ENCODE assay signal across 16 mouse cellular contexts in genomic region chr14:32381619-32382018, GRCm38 (mm10). TPM values are rescaled to one million over a fixed set of nuclear protein-coding genes. Genes with fewer than 3 reads are reported as not detected.
A peak's percentile ranks its signal among the peaks of the same experiment; 100 is the strongest.
DNase-seq lines count a peak whose midpoint lies in the region; ATAC-seq and TF ChIP-seq lines count a peak whose summit lies in the region.
"Had no signal": no experiment of that assay in that cellular context is flagged by ENCODE, and none has a peak within 500 bp of the region (broad histone marks: within the 10 kb centered on the region; RNA-seq: fewer than 3 reads in every experiment).

No protein-coding gene starts in this region.

- H3K4me1 ChIP-seq in forebrain, embryonic 13.5 days, result peaks cover 24% of the 10 kb centered on the region
- H3K4me1 ChIP-seq in forebrain, embryonic 11.5 days (replicated peaks; ENCODE audit: control insufficient read depth, insufficient read depth, low read length), result peaks cover 6% of the 10 kb centered on the region; the same call in 1 of the 2 replicates
- 0 out of 2 replicates have a peak, but pooled peaks cover 5% of the 10 kb centered on the region for H3K4me1 ChIP-seq in kidney, embryonic 16.5 days (ENCODE audit: insufficient read depth, low read length)
- H3K4me1 ChIP-seq in cerebellum, adult 2 months (ENCODE audit: control insufficient read depth, insufficient read depth, low read length), result peaks cover 4% of the 10 kb centered on the region; the same call in 1 of the 2 replicates
- peaks cover 18% of the 10 kb centered on the region for H3K4me1 ChIP-seq in hindbrain, embryonic 16.5 days (ENCODE audit: control insufficient read depth, insufficient read depth, low read depth, low read length)

- H3K4me3 ChIP-seq in forebrain, embryonic 13.5 days, result no peak overlapping the region
- H3K4me3 ChIP-seq in forebrain, embryonic 11.5 days (ENCODE audit: low read depth, low read length), result no peak overlapping the region
- no peak overlapping the region for H3K4me3 ChIP-seq in kidney, embryonic 16.5 days (ENCODE audit: low read length)
- peak overlapping the region; percentile 10 for H3K4me3 ChIP-seq in cerebellum, adult 2 months (replicated peaks; ENCODE audit: insufficient read depth, low read depth, low read length)
- H3K4me3 ChIP-seq in hindbrain, embryonic 16.5 days (ENCODE audit: low read length), result no peak overlapping the region
- H3K4me3 ChIP-seq: embryonic facial prominence, embryonic 15.5 days; gastrocnemius, adult 2 months had no signal

- no peaks in the 10 kb centered on the region for H3K36me3 ChIP-seq in forebrain, embryonic 13.5 days (ENCODE audit: poor library complexity, severe bottlenecking)
- no peaks in the 10 kb centered on the region for H3K36me3 ChIP-seq in forebrain, embryonic 11.5 days (ENCODE audit: control insufficient read depth, insufficient read depth, low read length)
- H3K36me3 ChIP-seq in kidney, embryonic 16.5 days (ENCODE audit: insufficient read depth, low read length), result no peaks in the 10 kb centered on the region
- no peaks in the 10 kb centered on the region for H3K36me3 ChIP-seq in hindbrain, embryonic 16.5 days (ENCODE audit: control insufficient read depth, insufficient read depth, low read length)
- H3K36me3 ChIP-seq: embryonic facial prominence, embryonic 15.5 days had no signal

- no peak overlapping the region for H3K27ac ChIP-seq in forebrain, embryonic 13.5 days
- H3K27ac ChIP-seq in forebrain, embryonic 11.5 days (ENCODE audit: low read depth, low read length), result no peak overlapping the region
- no peak overlapping the region for H3K27ac ChIP-seq in kidney, embryonic 16.5 days (ENCODE audit: low read length)
- no peak overlapping the region for H3K27ac ChIP-seq in cerebellum, adult 2 months (ENCODE audit: insufficient read depth, low read length)
- H3K27ac ChIP-seq in hindbrain, embryonic 16.5 days (ENCODE audit: low read depth, low read length), result no peak overlapping the region
- H3K27ac ChIP-seq: embryonic facial prominence, embryonic 15.5 days; gastrocnemius, adult 2 months had no signal

- WGBS in forebrain, embryonic 13.5 days, result 47% methylated on average over 15 of the region's 15 CpGs
- 64% methylated on average over 15 of the region's 15 CpGs for WGBS in forebrain, embryonic 11.5 days
- WGBS in kidney, embryonic 16.5 days, result 39% methylated on average over 15 of the region's 15 CpGs
- WGBS in cerebellum, adult 2 months, result 16% methylated on average over 15 of the region's 15 CpGs
- 35% methylated on average over 15 of the region's 15 CpGs for WGBS in hindbrain, embryonic 16.5 days

- ATAC-seq in forebrain, embryonic 13.5 days, result peak; percentile 43; the same call in 1 of the 2 replicates
- no peak for ATAC-seq in forebrain, embryonic 11.5 days (replicated peaks; ENCODE audit: low FRiP score)
- ATAC-seq in kidney, embryonic 16.5 days (ENCODE audit: low FRiP score, low TSS enrichment), result no peak
- ATAC-seq in hindbrain, embryonic 16.5 days, result no peak
- no peak for ATAC-seq in megakaryocyte, adult 5-6 weeks (ENCODE audit: poor library complexity, severe bottlenecking)
- ATAC-seq: inflammation-experienced regulatory T-cells, adult 6 months had no signal

- DNase-seq in forebrain, embryonic 11.5 days (ENCODE audit: low spot score), result no peak
- peak; percentile 6 for DNase-seq in kidney, postnatal 10 days
- peak; percentile 12 to 15 for DNase-seq in cerebellum, adult 2 months
- DNase-seq in MN1 (ENCODE audit: low spot score), result no peak
- DNase-seq: gastrocnemius, adult 2 months; kidney, postnatal 25 days had no signal

- TF ChIP-seq CTCF in cerebellum, adult 2 months (IDR thresholded peaks at IDR 0.05; ENCODE audit: borderline replicate concordance, insufficient read depth, low read depth, low read length), result no peak

- H3K9ac ChIP-seq in forebrain, embryonic 13.5 days, result no peak overlapping the region
- no peak overlapping the region for H3K9ac ChIP-seq in forebrain, embryonic 11.5 days (ENCODE audit: low read length)
- H3K9ac ChIP-seq in kidney, embryonic 16.5 days (replicated peaks; ENCODE audit: low read length), result no peak overlapping the region
- no peak overlapping the region for H3K9ac ChIP-seq in hindbrain, embryonic 16.5 days (ENCODE audit: low read depth, low read length)
- H3K9ac ChIP-seq: embryonic facial prominence, embryonic 15.5 days had no signal

- no peaks in the 10 kb centered on the region for H3K9me3 ChIP-seq in forebrain, embryonic 13.5 days (replicated peaks)
- no peaks in the 10 kb centered on the region for H3K9me3 ChIP-seq in forebrain, embryonic 11.5 days (ENCODE audit: control insufficient read depth, low read length)
- no peaks in the 10 kb centered on the region for H3K9me3 ChIP-seq in kidney, embryonic 16.5 days (ENCODE audit: low read length)
- no peaks in the 10 kb centered on the region for H3K9me3 ChIP-seq in hindbrain, embryonic 16.5 days (ENCODE audit: control insufficient read depth, low read length)
- H3K9me3 ChIP-seq: embryonic facial prominence, embryonic 15.5 days had no signal

- H3K27me3 ChIP-seq in forebrain, embryonic 13.5 days, result peaks cover 50% of the 10 kb centered on the region
- H3K27me3 ChIP-seq in forebrain, embryonic 11.5 days (ENCODE audit: control insufficient read depth, insufficient read depth, low read length), result peaks cover 15% of the 10 kb centered on the region
- H3K27me3 ChIP-seq in kidney, embryonic 16.5 days (ENCODE audit: insufficient read depth, low read length), result peaks cover 24% of the 10 kb centered on the region
- H3K27me3 ChIP-seq in cerebellum, adult 2 months (ENCODE audit: control insufficient read depth, insufficient read depth, low read length), result no peaks in the 10 kb centered on the region; the same call in 1 of the 2 replicates
- H3K27me3 ChIP-seq in hindbrain, embryonic 16.5 days (replicated peaks; ENCODE audit: control insufficient read depth, insufficient read depth, low read length), result no peaks in the 10 kb centered on the region

- peak overlapping the region; percentile 24 for H3K4me2 ChIP-seq in forebrain, embryonic 13.5 days
- no peak overlapping the region for H3K4me2 ChIP-seq in forebrain, embryonic 11.5 days (ENCODE audit: low read depth, low read length, severe bottlenecking)
- no peak overlapping the region for H3K4me2 ChIP-seq in kidney, embryonic 16.5 days (replicated peaks; ENCODE audit: low read depth, low read length)
- peak overlapping the region; percentile 35 for H3K4me2 ChIP-seq in hindbrain, embryonic 16.5 days (ENCODE audit: low read length)
- H3K4me2 ChIP-seq: embryonic facial prominence, embryonic 15.5 days had no signal

- TF ChIP-seq POLR2A in cerebellum, adult 2 months (IDR thresholded peaks at IDR 0.05; ENCODE audit: borderline replicate concordance, insufficient read depth, low read length), result no peak

RNA-seq across cellular contexts. Expression of gene 1700024G13Rik, which starts 6.6 kb away (rescaled TPM):
- polyA plus RNA-seq in forebrain, embryonic 13.5 days (2015; fragmentation: Nextera tagmentation; extraction: Ambion mirVana), result 0.50 and 0.74 TPM in 2 replicates
- not detected in 2 replicates for polyA plus RNA-seq in forebrain, embryonic 11.5 days (2014; fragmentation: Nextera tagmentation; extraction: Ambion mirVana)
- not detected in 2 replicates for polyA plus RNA-seq in kidney, embryonic 16.5 days (2015; fragmentation: Nextera tagmentation; extraction: Ambion mirVana)
- polyA plus RNA-seq in cerebellum, adult 2 months (2012; rRNA removed), result 0.52 and 0.71 TPM in 2 replicates
- 0.74 and 0.95 TPM in 2 replicates for polyA plus RNA-seq in hindbrain, embryonic 16.5 days (2015; fragmentation: Nextera tagmentation; extraction: Ambion mirVana)
- not detected in 2 replicates for total RNA-seq in megakaryocyte, adult 5-6 weeks (2015)
- total RNA-seq in megakaryocyte, adult 5-6 weeks (2017), result not detected in 2 replicates
- total RNA-seq: adrenal gland, adult 18-20 months; gastrocnemius, adult 2 months; megakaryocyte progenitor cell, adult 5-6 weeks; neutrophil, adult 5-6 weeks had no signal
- polyA plus RNA-seq: inflammation-experienced regulatory T-cells, adult 6 months; liver, embryonic 16.5 days had no signal

RNA-seq across cellular contexts. Expression of gene Ogdhl, which starts 59.8 kb away (rescaled TPM):
- polyA plus RNA-seq in forebrain, embryonic 13.5 days (2015; fragmentation: Nextera tagmentation; extraction: Ambion mirVana), result 20.3 and 21.7 TPM in 2 replicates
- 18.3 and 18.8 TPM in 2 replicates for polyA plus RNA-seq in forebrain, embryonic 11.5 days (2014; fragmentation: Nextera tagmentation; extraction: Ambion mirVana)
- polyA plus RNA-seq in kidney, embryonic 16.5 days (2015; fragmentation: Nextera tagmentation; extraction: Ambion mirVana), result 10.7 and 11.4 TPM in 2 replicates
- 91.2 and 94.7 TPM in 2 replicates for polyA plus RNA-seq in cerebellum, adult 2 months (2012; rRNA removed)
- 20.9 and 24.6 TPM in 2 replicates for polyA plus RNA-seq in hindbrain, embryonic 16.5 days (2015; fragmentation: Nextera tagmentation; extraction: Ambion mirVana)
- not detected in 2 replicates for total RNA-seq in megakaryocyte, adult 5-6 weeks (2015)
- total RNA-seq in megakaryocyte, adult 5-6 weeks (2017), result not detected in 2 replicates
- total RNA-seq: megakaryocyte progenitor cell, adult 5-6 weeks; neutrophil, adult 5-6 weeks had no signal

Comparison
In these comparisons a context has a peak if more than half of its experiments do, and no peak if none do; other contexts are left out.
1. H3K4me2 ChIP-seq: peak in forebrain, embryonic 13.5 days (single experiment) and hindbrain, embryonic 16.5 days (single experiment); none in forebrain, embryonic 11.5 days (single experiment) and kidney, embryonic 16.5 days (single experiment).
2. DNase-seq: peak in kidney, postnatal 10 days (single experiment) and cerebellum, adult 2 months (2 of 2); none in forebrain, embryonic 11.5 days (single experiment) and MN1 (single experiment).